Mouse (Mus musculus) megakaryocyte, embryonic 14.5 days (primary cell): ENCODE measurements around the gene Osgepl1.
"Not testable (repeated sequence)": the region's sequence is repeated elsewhere in the genome, so short reads cannot be mapped to it uniquely, and the experiment has no call there.

Experiments
- FLI1 ChIP-seq: IDR thresholded peaks from 2 replicates; pipeline ENCODE4 v1.6.1; 2012; ENCODE audit warnings: low read length, inconsistent platforms, mixed read lengths
- GATA1 ChIP-seq: IDR thresholded peaks from 3 replicates; pipeline ENCODE4 v1.6.1; 2012; ENCODE audit warnings: mixed read lengths, low read length, inconsistent platforms, borderline replicate concordance

GRCm38 (mm10) chr1:53337403-53337802 lies 24.0 kb downstream of the Osgepl1 start:
- TF ChIP-seq GATA1, FLI1: not testable (repeated sequence)
